Mouse (Mus musculus) gastrocnemius, postnatal 4 days (tissue): Measurements from ENCODE around the gene Slco3a1. TPM values are rescaled to one million over a fixed set of nuclear protein-coding genes. Genes with fewer than 3 reads are reported as not detected.

Experiments used
- DNase-seq, 2 experiments: peaks; one replicate each; pipeline ENCODE4 v3.0.0; 2021 to 2022; ENCODE audit warnings: low spot score in 2 of 2, mixed read lengths in 2 of 2
- total RNA-seq, 2 experiments: library from RNA; stranded (reverse); gene quantifications; 2 replicates each; pipeline ENCODE4 v1.2.3; 2021

Slco3a1 gene
- total RNA-seq, 2 experiments from 2014 or later: 30.0 to 30.2 TPM

DNA sequence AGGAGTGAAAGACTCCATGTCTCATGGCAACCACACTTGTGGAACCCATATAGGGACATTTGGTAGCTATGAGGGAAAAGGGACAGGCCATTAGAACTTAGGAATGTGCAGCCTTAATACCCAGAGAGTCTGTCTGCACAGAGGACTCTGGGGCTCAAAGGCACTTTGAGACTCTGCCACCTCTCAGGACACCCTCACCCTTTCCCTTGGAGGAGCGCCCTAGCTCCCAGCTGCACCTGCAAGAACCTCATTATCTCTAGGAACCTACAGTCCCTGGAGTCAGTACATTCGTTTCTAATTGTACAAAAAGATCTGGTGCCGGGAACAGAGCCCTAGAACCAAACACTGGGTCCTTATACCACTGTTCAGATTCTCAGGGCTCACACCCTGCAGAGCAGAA is 66.4 kb downstream of the Slco3a1 start:
- DNase-seq: no peak

DNA sequence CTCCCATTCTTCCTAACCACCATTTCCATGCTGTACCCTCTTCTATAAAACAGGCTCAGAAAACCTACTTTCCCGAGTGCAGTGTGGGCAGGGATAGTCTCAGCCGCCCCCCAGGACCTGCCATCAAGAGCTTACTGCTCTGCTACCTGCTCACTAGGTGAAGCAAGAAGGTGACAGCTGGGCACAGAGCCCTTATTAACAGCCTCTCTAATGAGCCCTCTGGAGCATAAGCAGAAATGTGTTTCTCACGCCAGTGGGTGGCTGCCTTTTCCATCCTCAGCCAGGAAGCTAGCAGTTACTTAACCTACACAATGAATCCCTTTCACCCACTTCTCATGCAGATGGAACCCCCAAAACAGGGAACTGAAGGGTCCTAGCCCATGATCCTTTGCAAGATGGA is 66.9 kb downstream of the Slco3a1 start:
- no peak for DNase-seq

DNA sequence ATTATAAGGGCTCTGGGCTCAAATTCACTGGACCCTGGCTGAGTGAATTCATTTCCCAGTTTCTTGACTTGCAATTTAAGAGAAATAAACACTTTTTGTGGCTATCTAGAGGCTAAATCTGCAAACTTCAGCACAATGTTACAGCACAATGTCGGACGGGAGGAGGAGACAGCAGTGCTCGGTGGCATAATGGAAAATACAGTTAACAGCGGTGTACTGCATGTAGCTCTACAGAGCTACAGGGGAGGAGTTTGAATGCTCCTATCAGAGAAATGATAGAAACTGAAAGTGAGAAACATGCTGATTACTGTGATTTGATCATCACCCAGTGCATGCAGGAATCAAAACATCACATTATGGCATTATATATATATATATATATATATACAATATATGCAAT is 68.5 kb downstream of the Slco3a1 start:
- DNase-seq: no peak

DNA sequence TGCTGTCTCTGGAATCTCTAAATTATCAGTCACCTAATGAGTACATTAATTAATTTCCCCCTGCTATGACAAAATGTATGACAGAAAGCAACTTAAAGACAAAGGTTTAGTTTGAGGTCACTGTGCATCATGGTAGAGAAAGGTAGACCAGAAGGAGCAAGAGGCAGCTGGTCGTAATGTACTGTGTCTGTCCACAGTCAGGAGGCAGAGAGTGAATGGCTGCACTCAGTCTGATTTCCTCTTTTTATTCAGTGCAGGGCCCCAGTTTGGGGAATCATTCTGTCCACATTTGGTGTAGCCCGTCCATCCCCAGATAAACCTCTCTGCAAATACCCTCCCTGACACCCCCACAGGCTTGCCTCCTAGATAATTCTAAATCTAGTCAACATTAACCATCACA is 68.9 kb downstream of the Slco3a1 start:
- DNase-seq: no peak

DNA sequence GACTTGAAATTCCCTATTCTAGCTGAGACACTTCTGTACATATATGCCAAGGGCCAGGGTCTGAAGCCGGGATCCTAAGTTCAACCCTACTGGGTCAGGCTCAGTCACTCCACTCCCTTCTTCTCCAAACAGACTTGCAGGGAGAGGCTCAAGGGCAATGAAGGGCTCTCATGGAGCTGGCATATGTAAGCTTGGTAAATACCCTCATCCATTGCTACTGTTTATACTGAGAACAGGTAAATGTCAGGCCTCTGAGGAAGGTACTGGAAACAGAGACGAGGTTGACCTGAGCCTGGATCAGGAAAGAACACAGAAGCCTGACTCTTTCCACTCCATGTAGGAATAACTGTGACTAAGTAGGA is 70.6 kb downstream of the Slco3a1 start:
- no peak for DNase-seq

DNA sequence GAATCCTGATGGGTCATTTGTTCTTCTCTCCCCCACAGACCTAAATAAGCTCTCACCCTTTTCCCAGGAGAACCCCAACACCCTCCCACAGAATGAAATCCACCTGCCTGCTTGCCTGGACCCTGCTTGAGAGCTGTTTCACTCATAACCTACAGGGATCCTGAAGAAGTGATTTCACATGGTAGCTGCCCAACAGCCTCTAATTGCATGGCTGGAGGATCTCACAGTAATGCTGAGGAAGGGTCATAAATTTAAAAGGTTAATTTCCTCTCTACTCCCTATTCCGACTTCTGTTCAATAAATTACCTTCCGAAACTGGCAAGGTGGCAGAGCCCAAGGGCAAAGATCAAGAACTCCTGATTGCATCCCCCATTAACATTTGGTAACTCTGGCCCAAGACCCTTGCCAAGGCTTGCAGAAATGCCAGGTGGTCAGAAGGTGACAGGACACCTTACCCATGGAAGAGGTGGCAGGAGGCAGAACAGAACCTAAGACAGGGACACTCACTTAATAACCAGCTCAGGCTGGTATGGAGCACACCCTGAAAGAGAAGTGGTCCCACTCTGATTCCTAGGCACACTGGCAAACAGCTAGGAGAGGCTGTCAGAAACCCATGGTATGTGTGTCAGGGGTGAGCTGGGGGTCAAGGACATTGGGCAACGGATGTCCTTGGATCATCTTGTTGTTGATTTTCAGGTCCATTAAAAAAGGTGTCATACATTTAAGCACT is 71.1 kb downstream of the Slco3a1 start:
- no peak for DNase-seq

DNA sequence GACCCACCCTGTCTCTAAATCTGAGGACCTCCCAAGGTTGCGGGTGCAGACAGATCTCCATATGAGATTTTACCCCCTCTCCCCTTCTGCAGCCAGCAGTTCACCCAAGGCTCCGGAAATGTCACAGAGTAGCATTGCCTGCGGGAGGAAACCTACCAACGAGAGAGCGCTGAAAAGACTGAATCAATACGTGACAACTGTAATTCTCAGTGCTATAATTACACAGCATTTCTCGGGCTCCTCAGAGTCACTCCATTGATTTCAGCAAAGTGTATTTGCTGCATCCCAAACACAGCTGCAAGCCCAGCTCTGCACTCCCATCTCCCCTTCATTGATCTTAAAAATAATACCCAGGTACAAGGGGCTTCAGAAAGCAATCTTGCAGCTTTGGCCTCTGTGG is 82.8 kb downstream of the Slco3a1 start:
- DNase-seq: no peak

DNA sequence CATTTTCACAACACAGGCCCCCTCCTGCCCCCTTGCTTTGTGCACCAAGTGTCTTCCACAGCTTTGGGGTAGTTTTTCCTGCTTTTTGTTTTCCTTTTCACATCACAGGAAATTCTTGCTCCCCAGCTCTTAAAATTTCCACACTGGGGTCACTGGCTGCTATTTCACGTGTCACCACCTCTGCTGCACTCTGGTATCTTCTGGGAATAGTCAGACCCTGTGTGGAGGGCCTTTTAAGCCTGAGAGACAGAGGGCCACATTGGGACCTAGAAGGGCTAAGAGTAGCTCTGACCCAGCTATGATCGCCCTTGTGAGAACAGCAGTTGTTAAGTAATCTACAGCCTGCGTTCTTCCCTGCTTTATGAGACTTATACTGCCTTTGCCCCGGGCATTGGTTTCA is 87.7 kb downstream of the Slco3a1 start:
- no peak for DNase-seq

DNA sequence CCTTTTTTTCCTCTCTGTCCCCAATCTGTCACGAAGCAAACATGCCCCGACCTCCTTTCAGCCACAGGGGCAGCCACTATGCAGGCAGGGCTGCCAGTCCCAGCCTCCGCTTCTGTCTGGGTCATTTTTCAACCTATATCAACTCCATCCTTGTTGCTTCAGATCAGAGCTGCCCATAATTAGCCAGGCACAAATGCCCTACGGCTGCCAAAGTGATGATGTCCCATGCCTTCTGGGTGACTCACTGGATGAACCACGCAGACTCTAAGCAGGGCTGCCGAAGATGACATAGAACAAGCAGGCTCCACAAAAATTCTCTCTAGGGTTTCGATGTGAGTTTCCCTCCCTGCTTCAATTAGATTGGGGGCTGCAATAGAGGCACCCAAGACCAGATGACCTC is 89.9 kb downstream of the Slco3a1 start:
- DNase-seq: no peak

DNA sequence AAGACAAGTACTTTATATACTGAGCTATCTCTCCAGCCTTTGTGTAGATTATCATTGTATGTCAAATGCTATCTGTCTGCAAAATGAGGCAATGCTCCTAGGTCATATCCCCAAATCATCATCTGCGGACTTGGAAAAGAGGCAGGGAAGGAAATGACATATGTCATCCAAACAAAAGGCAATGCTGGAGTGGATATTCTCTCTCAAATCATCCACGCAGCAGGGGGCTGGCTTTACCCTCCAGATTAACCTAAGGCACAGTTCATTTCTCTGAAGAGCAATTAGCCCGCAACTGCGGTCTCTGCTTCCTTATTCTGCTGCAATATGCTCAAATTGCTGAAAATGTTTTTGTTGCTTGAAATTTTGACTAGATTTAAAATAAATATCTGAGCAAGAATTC is 92.1 kb downstream of the Slco3a1 start:
- DNase-seq: no peak

DNA sequence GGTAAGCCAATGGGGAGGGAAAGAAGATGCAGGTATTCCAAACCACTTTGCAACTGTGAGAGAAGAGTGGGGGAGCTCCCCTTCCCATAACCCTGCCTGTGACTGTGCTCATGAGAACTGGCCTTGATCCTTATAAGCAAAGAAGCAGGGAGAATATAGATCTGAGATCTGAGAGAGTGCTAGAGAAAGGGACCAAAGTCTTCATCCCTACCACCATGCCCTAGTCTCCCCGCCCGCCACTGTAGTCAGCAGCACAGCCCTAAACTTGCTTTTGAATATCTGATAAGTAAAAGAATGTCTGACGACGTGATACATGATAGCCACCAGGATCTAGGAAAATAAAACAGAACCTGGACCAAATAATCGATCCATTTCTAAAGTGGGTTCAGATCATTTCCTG is 92.8 kb downstream of the Slco3a1 start:
- DNase-seq: no peak

DNA sequence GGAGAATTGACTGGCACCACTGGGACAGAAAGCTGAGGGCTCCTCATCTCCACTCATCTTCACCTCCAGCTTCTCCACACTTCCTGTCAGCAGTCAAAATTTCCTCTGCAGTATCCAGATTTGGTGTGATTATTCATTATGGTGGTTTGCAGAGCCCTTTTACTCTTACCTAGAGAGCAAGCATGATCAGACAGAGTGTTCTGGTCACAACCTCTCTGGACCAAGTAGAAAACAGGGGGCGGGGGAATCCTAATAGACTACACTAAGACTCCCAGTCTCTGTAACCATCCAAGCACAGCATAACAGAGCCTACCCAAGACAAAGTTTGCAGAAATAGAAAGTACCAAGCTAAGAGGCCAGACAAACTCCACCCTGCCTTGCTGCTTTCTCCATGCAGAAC is 93.4 kb downstream of the Slco3a1 start:
- DNase-seq: no peak

DNA sequence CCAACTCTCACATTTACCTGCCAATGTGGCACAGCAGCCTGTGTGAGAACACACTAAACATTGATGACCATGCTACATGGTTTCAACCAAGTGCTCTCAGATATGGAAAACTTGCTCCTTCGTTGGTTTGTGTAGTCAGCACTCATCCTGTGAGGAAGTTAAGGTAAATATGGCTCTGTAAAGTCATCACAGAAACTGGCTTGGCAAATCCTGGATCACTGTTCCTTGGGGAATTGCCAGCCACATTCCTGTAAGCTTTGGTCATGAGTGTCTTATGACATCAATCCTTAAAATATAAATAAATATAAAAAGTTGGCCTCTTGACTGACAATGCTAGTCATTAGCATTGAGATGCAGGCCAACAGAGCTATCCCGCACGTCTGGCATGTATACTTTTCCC is 94.8 kb downstream of the Slco3a1 start:
- DNase-seq: no peak

DNA sequence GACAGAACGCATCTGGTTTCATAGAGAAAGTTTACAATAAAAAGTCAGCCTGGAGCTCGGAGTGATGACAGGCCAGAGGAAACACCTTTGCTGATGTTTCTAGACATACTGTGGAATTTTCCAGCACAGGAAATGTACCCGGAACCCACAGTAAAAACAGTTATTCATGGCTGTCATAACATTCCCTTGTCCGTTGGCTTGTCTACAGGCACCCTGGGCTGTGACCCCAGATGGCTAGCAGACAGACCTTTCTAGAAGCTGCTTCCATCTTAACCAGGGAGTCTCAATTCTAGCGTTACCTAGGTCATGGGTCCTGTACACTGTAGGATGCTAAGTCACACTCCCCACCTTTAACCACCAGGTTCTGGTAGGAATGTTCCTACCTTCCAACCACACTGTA is 95.3 kb downstream of the Slco3a1 start:
- no peak for DNase-seq

DNA sequence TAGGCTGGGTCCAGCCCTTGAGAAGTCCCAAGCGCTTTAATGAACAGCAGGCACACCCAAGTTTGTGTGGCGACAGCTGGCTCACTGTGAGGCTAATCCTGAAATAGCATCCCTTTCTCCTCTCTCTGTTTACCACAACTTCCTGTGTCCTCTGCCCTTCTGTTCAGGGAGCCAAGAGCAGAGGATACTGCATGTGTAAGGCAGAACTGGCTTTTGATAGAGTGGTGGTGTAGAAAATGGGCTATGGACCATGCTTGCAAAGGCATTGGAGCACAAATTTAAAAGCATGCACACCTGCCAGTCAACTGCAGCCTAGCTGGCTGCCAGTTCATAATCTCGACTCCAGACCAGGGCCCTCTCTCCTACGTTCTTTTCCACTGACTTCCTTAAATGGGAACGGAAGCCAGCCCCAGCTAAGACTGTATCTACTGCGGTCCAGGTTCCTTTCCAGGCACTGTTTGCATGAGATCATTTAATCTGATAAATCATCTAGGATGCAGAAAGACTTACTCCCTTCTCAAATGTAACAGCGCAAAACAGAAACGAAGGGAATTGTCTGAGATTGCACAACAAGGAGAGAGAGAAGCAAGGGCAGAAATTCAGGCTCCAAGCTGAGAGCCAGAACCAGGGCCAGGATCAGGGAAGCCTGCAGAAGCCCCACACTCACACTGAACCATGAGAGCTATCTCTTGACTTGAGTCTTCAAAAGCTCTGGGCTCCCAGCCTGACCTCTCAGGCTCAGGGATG is 95.9 kb downstream of the Slco3a1 start:
- DNase-seq: no peak

DNA sequence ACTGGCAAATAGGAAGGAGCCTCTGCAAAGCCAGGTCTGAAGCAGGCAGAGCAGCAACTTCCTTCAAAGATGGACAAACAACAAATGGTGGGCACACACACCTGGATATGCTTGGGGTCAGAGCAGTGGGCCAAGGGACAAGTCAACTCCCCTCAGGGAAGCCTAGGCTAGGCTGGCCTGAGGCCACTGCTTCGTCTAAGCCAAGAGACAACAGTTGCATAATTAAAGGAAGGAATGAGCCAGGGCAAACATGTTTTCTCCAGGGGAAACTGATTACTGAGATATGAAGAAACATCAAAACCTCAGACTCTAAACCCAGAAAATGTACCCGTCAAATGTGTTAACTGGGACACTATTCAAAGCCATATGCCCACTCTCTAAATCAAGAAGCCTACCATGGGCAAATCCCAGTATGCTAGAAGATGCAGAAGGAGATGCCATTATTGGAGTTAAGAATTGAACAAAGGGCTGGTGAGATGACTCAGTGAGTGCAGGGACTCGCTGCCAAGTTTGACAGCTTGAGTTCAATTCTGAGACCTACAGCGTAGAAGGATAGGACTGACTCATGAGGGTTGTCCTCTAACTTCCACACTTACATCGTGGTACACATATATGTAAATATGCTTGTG is 97.1 kb downstream of the Slco3a1 start:
- no peak for DNase-seq

DNA sequence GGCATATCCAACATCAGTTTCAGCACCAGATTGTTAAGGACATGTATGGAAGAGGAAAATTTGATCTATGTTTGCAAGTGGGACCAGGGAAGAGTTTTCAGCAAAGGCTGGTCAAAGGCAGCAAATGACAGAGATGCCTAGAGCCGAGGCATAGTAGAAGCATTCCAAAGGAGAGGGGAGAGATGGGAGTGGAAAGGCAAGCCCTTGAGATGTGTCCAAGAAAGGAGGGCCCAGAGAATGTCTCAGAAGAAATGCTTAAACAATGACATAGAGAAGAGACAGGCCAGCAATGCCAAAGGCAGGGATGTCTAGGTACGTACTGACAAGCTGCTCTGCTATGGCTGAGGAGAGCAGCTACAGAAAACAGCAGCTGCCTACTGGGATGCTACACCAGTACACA is 97.8 kb downstream of the Slco3a1 start:
- DNase-seq: no peak

DNA sequence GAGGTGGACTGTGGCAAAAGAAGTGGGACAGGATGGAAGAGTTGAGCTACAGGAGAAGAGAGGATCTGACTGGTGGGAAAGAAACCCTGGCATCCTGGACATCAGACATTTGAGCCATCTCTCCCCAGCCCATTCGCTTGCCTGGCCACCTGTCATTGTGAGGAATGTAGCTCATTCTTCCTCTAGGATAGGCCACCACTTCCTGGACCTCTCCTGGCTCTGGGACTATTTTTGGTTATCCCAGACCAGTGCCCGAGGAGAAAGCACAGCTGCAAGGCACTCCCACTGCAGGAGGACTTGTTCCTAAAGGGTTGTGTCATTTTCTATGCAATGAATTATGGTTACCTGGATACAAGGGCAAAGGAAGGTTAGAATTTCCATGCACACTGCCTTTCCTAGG is 103.5 kb downstream of the Slco3a1 start:
- DNase-seq: no peak

DNA sequence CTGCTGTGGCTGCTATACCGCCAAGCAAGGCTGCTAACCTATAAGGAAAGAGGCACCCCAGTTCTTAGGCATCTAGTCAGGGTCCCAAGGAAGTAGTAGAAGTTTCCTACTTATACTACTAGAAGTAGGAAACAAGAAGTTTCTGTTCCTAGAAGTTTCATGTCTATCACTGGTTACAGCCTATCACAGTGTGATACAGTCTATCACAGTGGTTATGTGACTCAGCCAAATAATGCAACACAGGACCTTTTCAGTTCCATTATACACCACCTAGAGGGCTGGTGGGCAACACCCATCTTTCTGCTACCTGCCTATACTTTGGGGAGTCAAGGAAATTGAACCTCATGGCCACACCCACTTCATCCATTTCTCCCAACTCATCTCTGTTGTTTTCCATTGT is 104.8 kb downstream of the Slco3a1 start:
- DNase-seq: no peak

DNA sequence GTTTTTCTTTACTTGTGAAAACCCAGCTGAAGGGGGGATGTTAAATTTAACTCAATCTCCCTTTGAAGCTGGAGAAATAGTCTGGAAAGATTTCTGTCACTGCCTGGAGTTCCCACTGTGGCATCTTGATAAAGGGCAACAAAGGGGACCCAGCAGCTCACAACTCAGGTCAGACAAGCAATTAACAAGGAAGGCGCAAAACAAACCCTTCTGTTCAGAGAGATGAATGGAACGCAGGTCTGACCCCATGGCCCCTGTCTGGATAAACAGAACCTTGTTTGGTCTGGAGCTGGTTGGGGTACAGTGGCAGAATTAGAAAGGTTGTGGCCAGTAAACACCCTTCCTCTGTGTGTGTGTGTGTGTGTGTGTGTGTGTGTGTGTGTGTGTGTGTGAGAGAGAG is 106.8 kb downstream of the Slco3a1 start:
- no peak for DNase-seq

DNA sequence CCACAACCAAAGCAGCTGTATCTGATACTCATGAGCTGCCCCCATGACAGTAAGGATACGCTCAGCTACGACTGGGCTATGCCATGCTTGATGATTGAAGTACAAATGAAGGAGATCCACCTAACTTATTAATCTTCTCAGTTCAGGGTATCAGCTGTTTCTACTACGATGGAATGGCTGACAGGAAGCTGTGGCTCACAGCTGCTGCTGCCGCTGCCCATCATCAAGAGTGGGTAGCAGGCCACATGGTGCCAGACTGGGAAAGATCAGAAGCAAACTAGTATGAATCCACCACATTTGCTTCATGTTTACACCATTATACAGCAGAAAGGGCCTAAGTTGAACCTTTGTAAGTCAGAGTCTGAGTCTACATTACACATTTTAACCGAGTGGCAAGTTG is 109.4 kb downstream of the Slco3a1 start:
- no peak for DNase-seq

DNA sequence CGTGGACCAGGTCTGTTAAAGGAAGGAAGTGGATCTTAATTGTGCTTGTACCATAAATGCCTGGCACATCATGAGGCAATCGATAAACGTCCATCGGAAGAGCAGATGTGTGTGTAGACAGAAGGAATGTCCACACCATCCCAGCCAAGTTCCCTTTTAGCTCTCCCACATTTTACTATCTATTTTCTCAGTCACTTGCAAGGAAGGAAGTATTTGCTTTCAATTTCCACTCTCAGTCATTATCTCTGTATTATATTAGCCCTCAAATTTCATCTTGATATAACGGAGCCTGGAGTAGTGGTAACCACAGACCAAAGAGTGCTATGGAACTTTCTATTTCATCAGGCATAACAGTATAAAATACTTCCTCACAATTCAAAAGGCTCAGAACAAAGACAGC is 112.2 kb downstream of the Slco3a1 start:
- DNase-seq: no peak

DNA sequence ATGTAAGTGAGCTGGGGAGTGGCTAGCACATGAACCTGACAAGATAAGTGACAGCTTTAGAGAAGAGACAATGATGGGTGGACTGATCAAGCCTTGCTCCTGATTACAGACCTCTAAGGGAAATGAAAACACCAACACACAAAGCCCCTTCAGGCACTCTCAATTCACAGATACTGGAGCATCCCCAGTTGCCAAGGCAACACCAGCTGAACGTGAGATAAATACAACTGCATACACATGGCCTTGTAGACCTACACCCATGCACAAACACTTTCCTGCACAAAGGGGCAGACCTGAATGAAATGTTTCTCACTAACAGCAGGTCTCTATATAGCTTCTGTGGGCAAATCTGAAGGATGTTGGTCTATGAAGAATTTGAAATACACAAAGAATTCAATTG is 117.0 kb downstream of the Slco3a1 start:
- no peak for DNase-seq
